Mouse (Mus musculus) cerebellum, postnatal 25 days (tissue): ENCODE results near the gene Phf11a.
"Not testable (repeated sequence)": the region's sequence is repeated elsewhere in the genome, so short reads cannot be mapped to it uniquely, and the experiment has no call there.

Source experiments
- DNase-seq, 2 experiments: peaks; one replicate each; pipeline ENCODE4 v3.0.0; 2021; ENCODE audit warnings: mixed read lengths in 2 of 2

The Phf11a gene

GRCm38 (mm10) chr14:59297391-59297790 is at the start of gene Phf11a:
Gene Phf11a, minus strand, starts transcription at chr14:59297522.
- DNase-seq = not testable (repeated sequence)

DNA sequence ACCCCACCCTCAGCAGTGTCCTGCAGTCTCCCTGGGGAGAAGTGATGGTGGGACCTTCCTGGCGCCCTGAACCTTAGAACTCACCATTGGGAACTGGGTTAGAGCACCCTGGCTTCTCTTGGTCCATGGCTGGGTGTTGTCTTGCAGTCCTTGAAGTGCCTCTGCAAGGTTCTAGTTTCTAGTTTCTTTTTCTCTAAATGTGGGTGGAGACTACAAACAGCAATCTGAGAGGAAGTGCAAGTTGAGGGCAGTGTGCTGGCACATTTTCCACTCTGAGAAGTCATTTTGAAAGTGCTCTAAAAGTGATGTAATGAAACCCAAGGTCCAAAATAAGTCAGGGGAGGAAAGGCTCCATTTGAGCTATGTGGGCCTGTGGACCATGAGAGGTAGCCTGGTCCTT is 43.9 kb upstream of the Phf11a start, which contains the start of gene Phf11b:
Gene Phf11b, minus strand, starts transcription at position 163 of the 400 bp plus-strand sequence.
- not testable (repeated sequence) for DNase-seq

DNA sequence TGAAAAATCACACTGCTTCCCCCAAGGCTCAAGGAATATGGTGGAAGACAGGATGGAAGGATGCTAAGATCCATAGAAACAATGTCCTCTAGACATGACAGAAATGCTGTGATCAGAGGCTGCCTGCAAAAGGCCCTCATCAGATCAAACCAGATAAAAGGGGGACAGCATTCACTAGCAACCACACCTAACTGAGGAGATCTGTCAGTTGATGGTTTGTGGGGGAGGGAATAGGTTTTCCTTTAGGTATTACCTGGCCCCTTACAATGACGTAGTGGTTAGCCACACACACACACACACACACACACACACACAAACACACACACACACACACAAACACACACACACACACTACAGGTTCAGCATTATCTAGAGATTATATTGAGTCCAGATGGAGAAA is 42.2 kb upstream of the Phf11a start:
- DNase-seq = no peak

GRCm38 (mm10) chr14:59336056-59336455 is 38.7 kb upstream of the Phf11a start:
- DNase-seq = not testable (repeated sequence)

DNA sequence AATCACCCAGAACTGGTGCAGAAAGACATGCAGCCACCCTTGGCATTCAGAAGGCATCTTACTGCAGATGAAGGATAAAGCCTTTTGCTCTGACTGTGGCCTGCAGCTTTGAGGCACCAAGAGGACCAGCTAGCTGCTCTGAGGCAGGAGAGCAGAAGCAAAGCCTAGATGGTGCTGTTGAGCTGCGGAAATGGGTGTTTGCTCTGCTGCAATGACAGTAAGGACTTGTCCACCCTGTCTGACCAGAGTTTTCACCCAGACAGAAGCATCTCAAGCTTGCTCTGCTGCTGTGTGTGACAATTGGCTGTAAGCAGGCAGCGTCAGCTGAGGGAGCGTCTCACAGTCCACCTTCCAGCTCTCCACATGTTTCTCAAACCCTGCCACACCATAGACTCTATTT is 33.2 kb upstream of the Phf11a start:
- DNase-seq = peak; percentile 8 to 17

DNA sequence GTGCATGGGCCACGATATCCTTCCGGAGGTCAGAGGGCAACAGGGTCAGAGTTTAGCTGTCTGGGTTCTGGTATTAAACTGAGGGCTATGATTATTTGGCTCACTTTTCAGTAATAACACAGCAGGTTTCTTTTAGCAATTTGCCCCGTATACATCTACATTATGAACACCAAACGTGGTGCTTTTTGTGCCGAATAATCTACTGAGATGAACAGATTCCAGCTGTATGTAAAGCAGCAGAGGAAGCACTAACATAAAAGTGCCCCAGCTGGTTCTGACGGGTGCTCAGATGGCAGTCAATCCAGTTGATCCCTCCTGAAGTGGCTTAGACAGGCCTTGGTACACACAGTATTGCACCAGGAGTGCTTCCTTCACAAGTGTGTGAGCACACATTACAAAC is 22.6 kb upstream of the Phf11a start:
- DNase-seq = not testable (repeated sequence)

GRCm38 (mm10) chr14:59319036-59319435 is 21.7 kb upstream of the Phf11a start:
- not testable (repeated sequence) for DNase-seq

GRCm38 (mm10) chr14:59291769-59292168 is 5.6 kb downstream of the Phf11a start:
- not testable (repeated sequence) for DNase-seq

- not testable (repeated sequence) for DNase-seq
Observed at GRCm38 (mm10) chr14:59274961-59275360, 22.4 kb downstream of the Phf11a start.

DNA sequence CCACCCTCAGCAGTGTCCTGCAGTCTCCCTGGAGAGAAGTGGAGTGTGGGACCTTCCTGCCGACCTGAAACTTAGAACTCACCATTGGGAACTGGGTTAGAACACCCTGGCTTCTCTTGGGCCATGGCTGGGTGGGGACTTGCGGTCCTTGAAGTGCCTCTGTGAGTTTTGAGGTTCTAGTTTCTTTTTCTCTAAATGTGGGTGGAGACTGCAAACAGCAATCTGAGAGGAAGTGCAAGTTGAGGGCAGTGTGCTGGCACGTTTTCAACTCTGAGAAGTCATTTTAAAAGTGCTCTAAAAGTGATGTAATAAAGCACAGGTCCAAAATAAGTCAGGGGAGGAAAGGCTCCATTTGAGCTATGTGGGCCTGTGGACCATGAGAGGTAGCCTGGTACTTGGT is 37.3 kb downstream of the Phf11a start, which contains the start of gene Gm6904:
Gene Gm6904, minus strand, starts transcription at position 161 of the 400 bp plus-strand sequence.
- DNase-seq = no peak

DNA sequence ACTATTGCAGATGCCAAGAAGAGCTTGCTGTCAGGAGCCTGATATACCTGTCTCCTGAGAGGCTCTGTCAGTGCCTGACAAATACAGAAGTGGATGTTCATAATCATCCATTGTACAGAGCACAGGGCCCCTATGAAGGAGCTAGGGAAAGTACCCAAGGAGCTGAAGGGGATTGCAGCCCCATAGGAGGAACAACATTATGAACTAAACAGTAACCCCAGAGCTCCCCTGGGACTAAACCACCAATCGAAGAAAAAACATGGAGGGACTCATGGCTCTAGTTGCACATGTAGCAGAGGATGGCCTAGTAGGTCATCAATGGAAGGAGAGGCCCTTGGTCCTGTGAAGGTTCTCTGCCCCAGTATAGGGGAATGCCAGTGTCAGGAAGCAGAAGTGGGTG is 41.5 kb downstream of the Phf11a start:
- not testable (repeated sequence) for DNase-seq

GRCm38 (mm10) chr14:59250350-59250749 is 47.0 kb downstream of the Phf11a start:
- DNase-seq = peak in 1 of 2 experiments; percentile 20

GRCm38 (mm10) chr14:59233635-59234034 is 63.7 kb downstream of the Phf11a start:
- no peak for DNase-seq

DNA sequence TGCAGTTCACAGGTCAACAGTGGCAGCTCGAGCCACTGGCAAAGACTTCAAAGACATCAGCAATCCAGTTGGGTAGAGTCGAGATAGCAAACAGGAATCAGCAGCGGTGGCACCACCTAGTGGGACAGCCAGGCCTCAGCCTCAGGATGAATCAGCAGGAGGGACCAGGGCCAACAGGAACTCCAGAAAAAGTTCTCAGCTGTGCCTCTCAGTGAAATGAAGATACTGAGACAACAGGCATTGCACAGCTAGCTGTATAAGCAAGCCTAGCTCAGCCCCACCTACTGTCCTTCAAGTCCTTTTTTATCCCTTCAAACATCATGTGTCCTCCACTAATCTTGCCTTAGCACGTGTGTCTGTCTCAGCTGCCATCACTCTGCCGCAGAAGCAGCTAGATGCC is 65.3 kb downstream of the Phf11a start:
- no peak for DNase-seq

- no peak for DNase-seq
Observed at GRCm38 (mm10) chr14:59230331-59230966, 66.9 kb downstream of the Phf11a start.

DNA sequence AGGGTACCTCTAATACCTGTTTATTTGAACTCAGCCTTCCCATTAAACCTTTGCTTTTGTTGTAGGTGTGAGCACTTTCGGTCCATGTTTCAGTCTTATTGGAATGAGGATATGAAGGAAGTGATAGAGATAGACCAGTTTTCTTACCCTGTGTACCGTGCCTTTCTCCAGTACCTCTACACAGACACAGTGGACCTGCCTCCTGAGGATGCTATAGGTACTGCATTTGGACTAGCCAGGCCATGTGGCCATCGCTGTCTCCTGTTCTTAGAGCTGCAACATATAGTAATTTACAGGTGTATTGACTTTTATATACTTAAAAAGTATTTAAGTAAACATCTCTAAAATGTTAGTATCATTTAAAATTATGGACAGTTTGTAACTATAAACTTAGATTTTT is 67.5 kb downstream of the Phf11a start:
- DNase-seq = no peak
